Mouse (Mus musculus) right cerebral cortex, postnatal 36 days (tissue): Measurements from ENCODE around the gene Actrt2.

ENCODE experiments used
- DNase-seq, 2 experiments: peaks; one replicate each; pipeline ENCODE4 v3.0.0; 2022; ENCODE audit warnings: low spot score in 2 of 2, mixed read lengths in 1 of 2

Actrt2 gene

GRCm38 (mm10) chr4:154667767-154668166, at the start of gene Actrt2:
TSS of gene Actrt2 (minus strand) at chr4:154667867.
- DNase-seq: no peak

- DNase-seq: no peak
Measured at GRCm38 (mm10) chr4:154709391-154710107, 41.9 kb upstream of the Actrt2 start.

DNA sequence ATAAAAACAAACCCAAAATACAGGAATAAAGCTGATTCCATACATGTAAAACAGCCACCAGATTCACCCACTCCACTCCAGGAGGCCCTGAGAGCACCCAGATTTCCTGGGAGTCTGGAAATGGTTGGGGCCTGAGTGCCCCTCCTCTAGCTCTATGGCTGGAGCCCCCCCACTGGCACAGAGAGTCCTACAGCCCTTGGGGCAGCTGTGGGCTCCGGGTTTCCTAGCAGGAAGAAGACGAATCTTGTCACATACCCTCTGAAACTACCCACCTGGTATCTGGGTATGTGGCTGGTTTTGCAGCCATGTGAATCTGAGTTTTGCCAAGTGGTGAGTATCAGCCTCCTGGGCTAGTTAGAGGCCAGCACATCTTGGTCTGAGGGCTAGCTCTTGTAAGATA, 41.1 kb upstream of the Actrt2 start:
- DNase-seq: no peak

GRCm38 (mm10) chr4:154708223-154708622, 40.6 kb upstream of the Actrt2 start:
- no peak for DNase-seq

- DNase-seq: no peak
Measured at GRCm38 (mm10) chr4:154707521-154707920, 39.9 kb upstream of the Actrt2 start.

DNA sequence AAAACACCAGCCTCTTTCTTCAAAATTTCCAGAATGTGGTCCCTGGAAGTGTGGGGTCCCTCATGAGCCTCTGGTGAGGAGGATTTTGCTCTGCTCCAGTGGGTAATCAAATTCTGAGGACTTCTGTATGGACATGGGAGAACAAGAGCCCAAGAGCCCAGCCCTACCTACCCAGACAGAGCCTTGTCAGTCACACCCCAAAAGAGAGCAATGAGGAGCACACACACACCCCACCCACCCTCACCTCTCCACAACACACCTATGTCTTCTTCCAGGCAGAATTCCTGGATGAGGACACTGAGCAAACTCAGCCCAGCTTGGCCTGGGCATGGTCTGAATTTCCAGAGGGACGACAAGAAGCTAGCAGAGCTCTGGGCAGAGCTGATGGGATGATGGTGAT, 38.8 kb upstream of the Actrt2 start:
- no peak for DNase-seq

- no peak for DNase-seq
Measured at GRCm38 (mm10) chr4:154705681-154706080, 38.0 kb upstream of the Actrt2 start.

DNA sequence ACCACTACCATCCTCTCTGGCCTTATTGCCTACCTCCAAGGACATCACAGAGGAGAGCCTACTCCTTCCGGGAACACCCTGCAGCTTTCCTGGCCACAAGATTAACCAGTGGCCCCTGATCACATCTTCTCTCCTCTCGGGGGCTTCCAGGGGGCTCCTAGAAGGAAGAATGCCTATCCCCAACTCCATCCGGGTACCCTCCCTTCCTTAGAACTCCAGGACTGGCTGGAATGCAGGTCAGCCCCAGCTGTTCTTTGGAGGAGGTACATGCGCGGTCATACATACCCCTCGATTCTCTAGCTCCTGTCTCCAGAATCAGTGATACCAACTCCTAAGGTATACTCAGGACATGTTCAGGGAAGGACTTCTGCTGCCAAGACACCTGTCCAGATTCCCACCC, 37.4 kb upstream of the Actrt2 start:
- no peak for DNase-seq

DNA sequence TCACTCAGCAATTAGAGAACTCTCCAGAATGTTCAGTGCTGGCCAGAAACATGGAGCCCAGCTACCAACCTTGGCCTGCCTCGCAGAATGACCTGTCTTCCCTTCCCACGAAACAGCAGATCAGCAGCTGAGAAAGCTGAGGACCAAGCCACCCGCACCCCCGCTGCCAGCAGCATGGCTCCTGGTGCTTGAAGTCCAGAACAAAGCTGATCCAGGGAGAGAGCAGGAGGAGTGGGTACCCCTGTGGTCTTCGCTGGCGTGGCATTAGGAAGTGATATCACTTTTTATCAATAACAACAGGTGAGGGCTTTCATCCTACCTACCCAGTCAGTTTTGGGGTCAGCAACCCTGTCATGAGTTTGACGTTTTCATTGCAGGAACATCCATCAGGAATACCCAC, 36.9 kb upstream of the Actrt2 start:
- DNase-seq: no peak

GRCm38 (mm10) chr4:154703426-154704070, 35.9 kb upstream of the Actrt2 start:
- DNase-seq: no peak

DNA sequence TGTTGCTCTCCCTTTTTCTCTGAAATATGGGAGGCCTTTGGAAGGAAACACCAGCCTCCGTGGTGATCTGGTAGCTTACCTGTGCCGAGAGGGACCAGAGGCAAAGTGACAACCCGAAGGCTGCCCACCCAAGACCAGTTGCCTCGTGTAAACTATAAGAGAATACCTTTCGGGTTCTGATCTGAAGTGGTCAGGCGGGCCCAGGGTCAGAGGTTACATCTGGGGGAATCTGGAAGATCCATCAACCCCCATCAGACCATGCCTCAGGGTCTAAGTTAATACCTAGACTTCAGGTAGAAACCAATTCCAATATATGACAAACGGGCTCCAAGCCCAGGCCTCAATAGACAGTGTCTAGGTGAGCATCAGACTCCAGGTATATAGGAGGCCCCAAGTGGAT, 35.3 kb upstream of the Actrt2 start:
- DNase-seq: no peak

DNA sequence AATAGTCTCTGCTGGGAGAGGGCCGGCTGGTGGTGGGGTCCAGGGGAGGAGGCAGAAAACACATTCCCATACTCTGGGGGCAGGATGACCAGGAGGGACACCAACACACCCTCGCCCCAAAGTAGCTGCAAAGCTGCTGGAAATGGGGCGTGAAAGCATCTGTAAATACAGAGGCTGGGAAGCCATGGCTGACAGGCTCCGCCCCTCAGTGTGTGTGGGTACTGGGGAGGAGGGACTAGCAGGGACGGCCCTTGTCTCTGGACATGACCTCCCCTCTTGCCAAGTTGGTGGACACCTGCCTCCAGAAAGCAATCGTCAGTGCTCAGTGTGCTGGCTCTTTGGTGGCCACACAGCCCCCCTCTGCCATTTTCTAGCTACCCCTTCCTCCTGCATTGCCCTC, 34.5 kb upstream of the Actrt2 start:
- no peak for DNase-seq

- no peak for DNase-seq
Measured at GRCm38 (mm10) chr4:154700921-154701412, 33.3 kb upstream of the Actrt2 start.

- no peak for DNase-seq
Measured at GRCm38 (mm10) chr4:154700436-154700835, 32.8 kb upstream of the Actrt2 start.

DNA sequence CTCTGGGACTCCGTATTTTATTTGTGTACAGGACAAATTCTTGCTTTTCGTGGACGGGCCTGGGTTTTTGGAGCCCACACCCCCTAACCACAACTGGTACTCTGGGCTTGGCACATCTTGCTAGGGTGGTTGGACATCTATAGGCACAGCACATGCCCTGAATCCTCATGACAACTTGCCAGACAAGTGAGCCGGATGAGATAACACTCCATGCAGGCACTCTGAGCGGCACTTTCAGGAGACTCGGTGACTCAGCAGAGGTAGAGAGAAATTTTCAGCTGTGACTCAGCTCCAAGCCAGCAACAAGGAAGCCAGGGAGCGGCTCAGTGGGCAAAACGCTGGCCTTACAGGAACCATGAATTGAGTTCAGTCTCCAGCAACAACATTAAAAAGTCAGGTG, 31.6 kb upstream of the Actrt2 start:
- DNase-seq: no peak

GRCm38 (mm10) chr4:154698631-154699030, 31.0 kb upstream of the Actrt2 start:
- no peak for DNase-seq

DNA sequence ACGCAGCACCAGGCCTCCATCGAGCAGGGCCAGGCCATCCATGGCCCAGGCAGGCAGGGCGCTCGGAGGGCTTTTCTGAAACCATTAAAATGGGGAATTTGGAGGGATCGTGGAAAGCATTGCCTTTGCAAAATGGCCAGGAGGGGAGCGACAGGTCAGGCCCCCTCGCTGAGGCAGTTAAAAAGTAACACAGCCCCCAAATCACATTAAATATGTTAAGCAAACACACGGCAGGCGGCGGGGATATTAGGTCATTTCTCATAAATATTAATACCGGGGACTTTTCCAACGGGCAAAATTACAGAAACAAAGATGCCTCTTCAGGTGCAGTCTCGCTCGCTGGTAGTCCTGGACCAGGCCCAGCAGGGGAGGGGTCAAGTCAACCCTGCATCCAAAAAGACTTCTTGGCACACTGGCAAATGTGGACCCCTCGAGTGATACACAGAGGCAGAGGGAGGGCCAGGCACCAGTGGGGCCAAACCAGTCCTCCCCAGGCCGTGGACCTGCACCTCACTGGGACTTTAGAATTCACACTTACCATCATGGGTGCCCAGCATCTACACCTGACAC, 30.4 kb upstream of the Actrt2 start:
- DNase-seq: no peak

- no peak for DNase-seq
Measured at GRCm38 (mm10) chr4:154697476-154697875, 29.8 kb upstream of the Actrt2 start.

DNA sequence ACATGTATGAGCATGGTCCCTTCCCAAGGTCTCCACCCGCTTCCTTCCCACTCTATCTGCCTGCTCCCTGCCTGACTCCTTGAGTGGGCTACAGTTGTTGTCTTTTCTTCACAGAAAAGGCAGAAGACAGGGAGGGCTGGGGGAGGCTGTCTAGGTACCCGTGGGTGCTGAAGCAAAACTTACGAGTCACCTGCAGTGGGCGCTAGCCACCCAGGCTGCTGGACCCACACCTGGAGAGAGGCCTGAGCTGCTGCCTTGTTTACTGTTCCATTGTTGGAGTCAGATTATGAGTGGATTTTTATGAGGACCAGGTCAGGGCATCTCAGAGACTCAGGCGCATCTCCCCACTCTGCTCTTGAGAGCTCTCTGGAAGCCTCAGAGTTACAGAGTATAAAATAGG, 28.9 kb upstream of the Actrt2 start:
- DNase-seq: no peak

DNA sequence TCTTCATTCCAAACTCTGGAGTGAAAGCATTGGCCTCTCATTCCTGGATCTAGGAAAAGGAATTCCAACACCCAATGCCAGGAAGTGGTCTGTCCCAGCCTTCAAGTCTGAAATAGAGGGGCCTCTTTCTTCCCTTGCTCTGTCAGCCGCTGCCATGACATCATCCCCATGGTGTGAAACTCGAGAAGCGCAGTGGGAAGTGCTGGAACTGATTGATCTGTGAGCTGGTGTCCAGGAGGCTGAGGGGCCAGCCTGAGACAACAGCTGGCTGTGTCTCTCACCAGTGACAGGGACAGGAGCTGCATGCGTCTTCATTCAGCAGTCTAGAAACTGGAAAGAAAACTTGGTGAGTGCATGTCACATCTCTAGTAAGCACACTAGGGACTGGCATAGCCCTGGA, 28.5 kb upstream of the Actrt2 start:
- DNase-seq: no peak

- DNase-seq: no peak
Measured at GRCm38 (mm10) chr4:154694361-154694760, 26.7 kb upstream of the Actrt2 start.

DNA sequence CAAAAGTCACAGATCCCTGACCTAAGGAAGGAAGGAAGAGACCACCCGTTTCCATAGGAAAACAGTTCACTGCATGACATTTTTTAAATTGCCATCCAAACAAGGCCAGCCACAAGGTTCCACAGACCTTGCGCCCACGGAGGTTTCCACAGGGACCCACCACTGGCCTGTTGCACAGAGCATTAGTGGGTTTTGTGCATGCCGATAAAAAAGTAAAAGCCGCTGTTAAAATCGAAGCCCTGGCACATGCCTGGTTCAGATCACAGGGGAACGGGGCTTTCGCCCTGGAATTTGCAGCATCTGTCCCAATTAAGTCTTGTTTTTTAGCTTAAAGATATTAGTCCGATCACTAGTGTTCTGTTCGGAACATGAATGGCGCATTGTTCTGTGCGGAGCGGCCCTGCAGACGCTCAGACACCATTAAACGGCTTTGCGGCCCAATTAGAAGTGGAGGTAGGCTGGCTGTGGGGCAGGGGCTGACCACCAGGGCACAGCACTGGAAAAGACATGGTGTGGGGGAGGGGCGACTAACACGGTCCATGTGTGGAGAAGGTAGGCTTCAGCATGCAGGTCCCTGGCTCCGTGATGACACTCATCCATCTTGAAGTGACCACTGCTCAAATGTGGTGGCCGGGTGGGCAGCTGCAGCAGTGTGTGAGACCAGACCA, 25.8 kb upstream of the Actrt2 start:
- DNase-seq: no peak
